Mouse (Mus musculus) intestine, embryonic 16.5 days (tissue): ENCODE measurements around the gene Dcdc2a. TPM values are rescaled to one million over a fixed set of nuclear protein-coding genes. Genes with fewer than 3 reads are reported as not detected.

Experiments
- ATAC-seq: fragments of 200-750 bp; cut with Nextera tagmentation; 2 replicates; pipeline ENCODE4 v1.8.0; 2017; ENCODE audit warnings: moderate TSS enrichment, moderate library complexity
- H3K27ac ChIP-seq: fragments of 300-500 bp; sonication (generic); 2 replicates; pipeline ENCODE4 v1.5.1; 2014; ENCODE audit warnings: mild to moderate bottlenecking, low read length
- H3K27me3 ChIP-seq: fragments of 300-500 bp; sonication (generic); replicated peaks from 2 replicates; pipeline ENCODE4 v1.6.1; 2014; ENCODE audit warnings: low read length, control low read depth, mixed read lengths; ENCODE audit not compliant: control insufficient read depth, insufficient read depth
- H3K36me3 ChIP-seq: fragments of 300-500 bp; sonication (generic); 2 replicates; pipeline ENCODE4 v1.6.1; 2014; ENCODE audit warnings: low read length, control low read depth; ENCODE audit not compliant: control insufficient read depth, insufficient read depth
- H3K4me1 ChIP-seq: fragments of 300-500 bp; sonication (generic); 2 replicates; pipeline ENCODE4 v1.6.1; 2014; ENCODE audit warnings: low read length, control low read depth, mixed read lengths; ENCODE audit not compliant: control insufficient read depth, insufficient read depth
- H3K4me2 ChIP-seq: fragments of 300-500 bp; sonication (generic); 2 replicates; pipeline ENCODE4 v1.6.1; 2014; ENCODE audit warnings: low read depth, low read length, control low read depth
- H3K4me3 ChIP-seq: fragments of 300-500 bp; sonication (generic); 2 replicates; pipeline ENCODE4 v1.5.1; 2014; ENCODE audit warnings: mild to moderate bottlenecking, low read length
- H3K9ac ChIP-seq: fragments of 300-500 bp; sonication (generic); 2 replicates; pipeline ENCODE4 v1.6.1; 2014; ENCODE audit warnings: low read depth, low read length
- H3K9me3 ChIP-seq: fragments of 300-500 bp; sonication (generic); 2 replicates; pipeline ENCODE4 v1.6.1; 2016; ENCODE audit warnings: low read length, control low read depth; ENCODE audit not compliant: control insufficient read depth
- WGBS: fragments of 180-500 bp; shearing (Covaris S2); extraction: QIAGEN DNeasy Blood & Tissue Kit; methylation state at CpG from one replicate; pipeline ENCODE4 v1.1.7; 2014; 5-methylcytosine and 5-hydroxymethylcytosine counted together
- polyA plus RNA-seq: library from polyadenylated mRNA; unstranded; fragments of >200 nt; fragmentation: Nextera tagmentation; extraction: Ambion mirVana; gene quantifications from 2 replicates; pipeline ENCODE4 v1.2.1, GENCODE M21; 2015

Dcdc2a gene
- polyA plus RNA-seq, 1 experiment from 2014 or later: 0.98 TPM

DNA sequence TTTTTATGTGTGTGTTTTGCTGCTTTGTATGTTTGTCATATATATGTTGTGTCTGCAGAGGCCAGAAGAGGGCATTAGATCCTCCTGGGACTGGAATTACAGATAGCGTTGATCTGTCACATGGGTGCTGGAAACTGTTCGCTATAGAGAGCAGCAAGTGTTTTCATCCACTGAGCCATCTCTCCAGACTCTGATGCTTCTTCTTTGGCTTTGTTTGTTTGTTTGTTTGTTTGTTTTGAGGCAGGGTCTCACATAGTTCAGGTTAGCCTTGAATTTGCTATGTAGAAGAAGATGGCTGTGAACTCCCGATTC is 28.7 kb upstream of the Dcdc2a start:
- ATAC-seq: peak; percentile 50
- no peak overlapping the region for H3K27ac ChIP-seq
- no peak overlapping the region for H3K9ac ChIP-seq
- H3K9me3 ChIP-seq: no peaks in the 10 kb centered on the region
- no peaks in the 10 kb centered on the region for H3K36me3 ChIP-seq
- WGBS: 82% methylated on average over 3 of the region's 3 CpGs
- no peak overlapping the region for H3K4me3 ChIP-seq
- H3K4me1 ChIP-seq: peaks cover 5% of the 10 kb centered on the region; the same call in 1 of the 2 replicates
- H3K4me2 ChIP-seq: no peak overlapping the region
- no peaks in the 10 kb centered on the region for H3K27me3 ChIP-seq

- H3K9ac ChIP-seq: no peak overlapping the region
- no peak overlapping the region for H3K27ac ChIP-seq
- no peaks in the 10 kb centered on the region for H3K4me1 ChIP-seq
- H3K27me3 ChIP-seq: no peaks in the 10 kb centered on the region
- no peaks in the 10 kb centered on the region for H3K36me3 ChIP-seq
- no peaks in the 10 kb centered on the region for H3K9me3 ChIP-seq
- WGBS: 79% methylated on average over 2 of the region's 2 CpGs
- no peak overlapping the region for H3K4me2 ChIP-seq
- ATAC-seq: no peak
- no peak overlapping the region for H3K4me3 ChIP-seq
Measured at GRCm38 (mm10) chr13:25039488-25039887, 16.3 kb upstream of the Dcdc2a start.

- Histone ChIP-seq H3K27me3 (peaks cover 14% of the 10 kb centered on the region), H3K9ac (no peak overlapping the region), H3K4me1 (peaks cover 9% of the 10 kb centered on the region; the same call in 1 of the 2 replicates), H3K4me2 (no peak overlapping the region), H3K4me3 (no peak overlapping the region), H3K9me3 (peaks cover 3% of the 10 kb centered on the region; the same call in 1 of the 2 replicates), H3K36me3 (no peaks in the 10 kb centered on the region), H3K27ac (no peak overlapping the region)
- no peak for ATAC-seq
- WGBS: 88% methylated on average over 5 of the region's 5 CpGs
Measured at GRCm38 (mm10) chr13:25052671-25053070, 3.1 kb upstream of the Dcdc2a start.

DNA sequence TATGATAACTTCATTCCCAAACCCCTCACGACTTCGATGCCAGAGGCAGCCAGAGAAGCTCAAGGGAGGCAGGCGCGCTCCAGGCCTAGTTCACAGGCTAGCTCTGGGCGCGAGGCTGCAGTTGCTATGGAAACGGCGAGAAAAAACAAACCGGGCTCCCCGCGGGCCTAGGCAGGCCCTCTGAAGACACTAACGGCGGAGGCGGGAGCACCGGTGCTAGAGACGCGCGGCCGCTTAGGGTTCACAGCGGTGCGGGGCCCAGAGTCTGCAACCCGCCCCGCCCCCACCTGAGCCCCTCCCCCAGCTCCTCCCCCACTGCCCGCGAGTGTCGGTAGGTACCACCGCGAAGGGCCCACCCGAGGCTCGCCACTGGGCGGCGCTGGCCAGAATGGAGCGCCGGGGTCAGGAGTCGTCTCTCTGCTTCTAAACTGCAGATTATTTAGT is 671 bp upstream of the Dcdc2a start:
- peak overlapping the region; percentile 96 for H3K4me2 ChIP-seq
- no peak overlapping the region for H3K27ac ChIP-seq
- peak overlapping the region; percentile 46; the same call in 1 of the 2 replicates for H3K9ac ChIP-seq
- H3K36me3 ChIP-seq: no peaks in the 10 kb centered on the region
- H3K27me3 ChIP-seq: peaks cover 14% of the 10 kb centered on the region
- no peaks in the 10 kb centered on the region for H3K9me3 ChIP-seq
- peaks cover 9% of the 10 kb centered on the region; the same call in 1 of the 2 replicates for H3K4me1 ChIP-seq
- peak; percentile 85 for ATAC-seq
- WGBS: under 1% methylated on average over 34 of the region's 35 CpGs
- peak overlapping the region; percentile 59 for H3K4me3 ChIP-seq

DNA sequence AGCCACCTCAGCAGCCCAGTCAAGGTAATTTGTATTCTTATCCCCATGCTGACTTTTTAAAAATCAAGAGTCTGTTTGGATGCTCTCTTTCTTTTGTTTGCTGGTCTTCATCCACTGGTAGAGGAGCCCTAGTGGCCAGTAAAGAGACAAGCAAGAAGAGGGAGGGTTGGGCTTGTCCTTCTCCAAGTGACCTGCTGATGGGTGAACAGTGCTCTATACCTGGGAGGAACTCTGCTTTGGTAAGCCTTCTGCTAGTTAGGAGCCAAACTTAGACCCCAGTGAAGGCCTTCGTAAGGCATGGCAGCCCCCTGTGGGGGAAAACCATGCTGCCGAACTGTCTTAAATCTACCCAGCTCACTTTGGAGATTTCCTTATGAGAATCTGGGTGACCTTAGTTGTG is 10.9 kb downstream of the Dcdc2a start:
- no peaks in the 10 kb centered on the region for H3K9me3 ChIP-seq
- no peak for ATAC-seq
- H3K4me2 ChIP-seq: no peak overlapping the region
- H3K4me3 ChIP-seq: no peak overlapping the region
- WGBS: 89% methylated on average over 2 of the region's 2 CpGs
- no peak overlapping the region for H3K27ac ChIP-seq
- no peak overlapping the region for H3K9ac ChIP-seq
- H3K27me3 ChIP-seq: no peaks in the 10 kb centered on the region
- no peaks in the 10 kb centered on the region for H3K36me3 ChIP-seq
- H3K4me1 ChIP-seq: no peaks in the 10 kb centered on the region

DNA sequence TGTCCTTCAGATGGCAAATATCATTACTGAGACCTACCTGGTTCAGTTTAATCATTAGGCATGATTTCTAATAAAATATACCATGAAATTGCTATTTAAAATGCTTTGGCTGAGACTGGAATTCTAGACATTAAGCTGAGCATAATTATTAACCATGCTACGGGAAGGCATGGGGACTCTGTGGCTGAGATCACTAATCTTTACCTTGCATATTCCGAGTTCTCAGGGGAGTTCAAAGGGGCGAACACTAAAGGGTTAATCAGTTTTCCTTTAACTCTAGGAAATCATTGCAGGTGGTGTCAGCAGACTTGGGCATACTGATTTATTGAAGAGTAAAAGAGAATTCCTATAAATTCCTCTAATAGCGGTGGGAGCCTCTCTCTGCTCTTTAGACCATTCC is 11.4 kb downstream of the Dcdc2a start:
- no peak overlapping the region for H3K9ac ChIP-seq
- H3K4me2 ChIP-seq: no peak overlapping the region
- no peaks in the 10 kb centered on the region for H3K27me3 ChIP-seq
- H3K9me3 ChIP-seq: no peaks in the 10 kb centered on the region
- H3K4me3 ChIP-seq: no peak overlapping the region
- H3K27ac ChIP-seq: no peak overlapping the region
- no peaks in the 10 kb centered on the region for H3K4me1 ChIP-seq
- H3K36me3 ChIP-seq: no peaks in the 10 kb centered on the region
- WGBS: 65% methylated on average over 4 of the region's 4 CpGs
- ATAC-seq: no peak

DNA sequence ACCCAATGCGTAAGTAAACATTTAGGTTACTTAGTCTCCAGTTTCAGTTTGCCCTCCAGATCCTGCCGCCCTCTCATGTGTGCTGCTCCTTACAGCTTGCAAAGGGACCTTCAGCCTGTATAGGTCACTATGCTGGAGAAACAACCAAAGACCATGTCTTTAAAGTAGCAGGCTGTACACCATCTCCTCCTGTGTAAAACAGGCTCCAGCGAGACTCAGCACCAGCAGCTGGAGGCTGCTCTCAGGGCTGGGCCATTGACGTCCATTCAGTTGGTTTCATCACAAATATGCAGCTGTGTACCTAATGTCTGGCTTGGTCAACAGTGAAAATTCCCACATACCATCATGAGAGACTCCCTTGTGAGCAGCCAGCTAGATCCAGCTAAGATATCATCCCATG is 14.0 kb downstream of the Dcdc2a start:
- Histone ChIP-seq H3K27ac (no peak overlapping the region), H3K27me3 (no peaks in the 10 kb centered on the region), H3K4me1 (no peaks in the 10 kb centered on the region), H3K9me3 (no peaks in the 10 kb centered on the region), H3K4me2 (no peak overlapping the region), H3K4me3 (no peak overlapping the region), H3K36me3 (no peaks in the 10 kb centered on the region), H3K9ac (no peak overlapping the region)
- no peak for ATAC-seq
- 69% methylated on average over 4 of the region's 4 CpGs for WGBS

DNA sequence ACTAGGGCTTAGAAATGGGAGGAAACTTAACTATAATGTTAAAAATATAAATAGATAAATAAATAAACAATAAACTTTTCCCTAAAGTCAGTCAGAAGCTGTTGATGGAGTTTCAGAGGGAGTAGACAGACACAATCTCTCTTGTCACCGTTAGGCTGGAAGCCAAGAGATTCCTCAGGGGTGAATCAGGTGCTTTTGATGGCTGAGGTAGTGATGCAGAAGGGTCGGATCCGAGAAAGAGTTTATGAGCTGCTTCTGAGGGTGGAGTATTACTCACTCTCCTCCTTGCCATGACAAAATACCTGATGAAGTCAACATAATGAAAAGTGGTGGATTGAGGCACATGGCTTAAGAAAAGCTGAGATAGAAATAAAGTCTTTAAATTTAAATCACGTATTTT is 15.0 kb downstream of the Dcdc2a start:
- no peaks in the 10 kb centered on the region for H3K27me3 ChIP-seq
- H3K27ac ChIP-seq: no peak overlapping the region
- H3K36me3 ChIP-seq: no peaks in the 10 kb centered on the region
- H3K9ac ChIP-seq: no peak overlapping the region
- H3K4me1 ChIP-seq: no peaks in the 10 kb centered on the region
- no peak overlapping the region for H3K4me2 ChIP-seq
- 86% methylated on average over 4 of the region's 4 CpGs for WGBS
- no peak overlapping the region for H3K4me3 ChIP-seq
- ATAC-seq: no peak
- H3K9me3 ChIP-seq: no peaks in the 10 kb centered on the region

DNA sequence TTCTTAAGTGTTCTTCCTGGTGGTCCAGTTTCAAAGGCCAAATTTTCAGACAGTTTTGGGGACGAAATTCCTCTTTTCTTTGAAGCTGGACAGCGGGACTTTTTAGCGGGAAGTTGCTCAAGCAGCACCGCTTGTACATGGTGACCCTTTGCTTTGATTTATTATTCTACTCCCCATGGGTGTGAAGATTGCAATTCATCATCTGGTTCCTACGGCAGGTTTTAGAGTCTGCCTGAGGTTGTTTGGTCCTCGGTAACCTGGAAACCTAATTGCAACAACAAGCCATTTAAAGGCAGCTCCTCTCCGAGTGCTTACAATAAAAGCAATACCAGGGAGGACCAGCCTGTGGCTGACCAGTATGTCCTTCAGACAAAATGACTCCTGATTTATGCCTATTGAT is 21.5 kb downstream of the Dcdc2a start:
- Histone ChIP-seq H3K4me3 (no peak overlapping the region), H3K9ac (no peak overlapping the region), H3K4me1 (no peaks in the 10 kb centered on the region), H3K27me3 (no peaks in the 10 kb centered on the region), H3K4me2 (no peak overlapping the region), H3K36me3 (no peaks in the 10 kb centered on the region), H3K9me3 (no peaks in the 10 kb centered on the region), H3K27ac (no peak overlapping the region)
- 18% methylated on average over 7 of the region's 7 CpGs for WGBS
- ATAC-seq: no peak

- H3K27ac ChIP-seq: no peak overlapping the region
- H3K4me1 ChIP-seq: peaks cover 3% of the 10 kb centered on the region; the same call in 1 of the 2 replicates
- no peak overlapping the region for H3K9ac ChIP-seq
- H3K9me3 ChIP-seq: no peaks in the 10 kb centered on the region
- WGBS: 9% methylated on average over 15 of the region's 15 CpGs
- H3K4me3 ChIP-seq: no peak overlapping the region
- no peaks in the 10 kb centered on the region for H3K27me3 ChIP-seq
- H3K36me3 ChIP-seq: no peaks in the 10 kb centered on the region
- no peak overlapping the region; the same call in 1 of the 2 replicates for H3K4me2 ChIP-seq
- no peak for ATAC-seq
Measured at GRCm38 (mm10) chr13:25083144-25083572, 27.4 kb downstream of the Dcdc2a start.
